Mouse (Mus musculus) thymus, adult 2 months (tissue): ENCODE results near the gene Fam20a.

ENCODE experiments used
- CTCF ChIP-seq: fragments of 200-500 bp; IDR thresholded peaks from 2 replicates; pipeline ENCODE4 v1.5.1; 2012; ENCODE audit warnings: mild to moderate bottlenecking, control low read depth, low read length, moderate library complexity, borderline replicate concordance; ENCODE audit not compliant: control insufficient read depth, poor library complexity, insufficient read depth; ENCODE audit errors: extremely low read depth
- POLR2A ChIP-seq: fragments of 200-500 bp; IDR thresholded peaks from 2 replicates; pipeline ENCODE4 v1.6.1; 2012; ENCODE audit warnings: mild to moderate bottlenecking, low read length, control low read depth, moderate library complexity; ENCODE audit not compliant: control insufficient read depth, poor library complexity, insufficient read depth; ENCODE audit errors: extremely low read depth

- TF ChIP-seq CTCF (no peak), POLR2A (no peak)
These were observed 32.5 kb downstream of the Fam20a start for GRCm38 (mm10) chr11:109689539-109689938.
